Mouse (Mus musculus): ENCODE data around the gene Carns1. TPM values are rescaled to one million over a fixed set of nuclear protein-coding genes. Genes with fewer than 3 reads are reported as not detected.

The Carns1 gene
- 3.2 and 3.3 TPM in 2 replicates for polyA plus RNA-seq (2016; fragmentation: Nextera tagmentation; extraction: Ambion mirVana)

DNA sequence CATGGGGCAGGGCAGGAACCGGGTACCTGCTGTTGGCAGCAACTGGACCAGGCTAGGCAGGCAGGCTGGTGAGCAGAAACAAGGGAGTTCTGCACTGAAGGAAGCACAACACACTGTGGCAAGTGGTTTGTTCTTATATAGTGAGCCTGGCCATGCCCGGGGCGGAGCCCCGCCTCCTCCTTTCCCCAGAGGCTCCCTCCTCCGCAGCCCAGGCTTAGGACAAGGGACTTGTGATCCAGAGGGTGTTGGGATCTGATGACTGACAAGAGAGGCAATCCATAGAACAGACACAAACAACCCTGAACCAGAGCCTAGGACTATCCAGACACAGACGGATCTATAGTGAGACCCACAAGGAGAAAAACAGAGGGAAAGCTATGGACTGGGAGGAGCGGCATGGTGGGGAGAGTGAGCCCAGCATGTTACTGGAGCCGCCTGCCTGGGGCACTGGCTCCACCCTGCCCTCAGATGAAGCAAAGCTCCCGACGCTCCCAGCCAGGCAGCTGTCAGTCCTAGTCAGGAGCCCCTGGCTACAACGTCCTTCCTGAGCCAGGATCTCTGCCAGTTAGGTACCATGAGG, at the start of gene Carns1:
Gene Carns1, minus strand, starts transcription at position 112 of the 580 bp plus-strand sequence.
- DNase-seq (ENCODE audit: low spot score), result no peak
- Histone ChIP-seq H3K9me3 (replicated peaks) (no peaks in the 10 kb centered on the region), H3K4me3 (peak within 1 kb of the TSS; percentile 35), H3K27ac (peak within 1 kb of the TSS; percentile 37; the same call in 1 of the 2 replicates), H3K36me3 (no peaks in the 10 kb centered on the region), H3K27me3 (ENCODE audit: low read depth, poor library complexity, severe bottlenecking) (peaks cover 15% of the 10 kb centered on the region), H3K4me1 (peaks cover 29% of the 10 kb centered on the region)
- 4% methylated on average over 11 of the region's 11 CpGs for WGBS

DNA sequence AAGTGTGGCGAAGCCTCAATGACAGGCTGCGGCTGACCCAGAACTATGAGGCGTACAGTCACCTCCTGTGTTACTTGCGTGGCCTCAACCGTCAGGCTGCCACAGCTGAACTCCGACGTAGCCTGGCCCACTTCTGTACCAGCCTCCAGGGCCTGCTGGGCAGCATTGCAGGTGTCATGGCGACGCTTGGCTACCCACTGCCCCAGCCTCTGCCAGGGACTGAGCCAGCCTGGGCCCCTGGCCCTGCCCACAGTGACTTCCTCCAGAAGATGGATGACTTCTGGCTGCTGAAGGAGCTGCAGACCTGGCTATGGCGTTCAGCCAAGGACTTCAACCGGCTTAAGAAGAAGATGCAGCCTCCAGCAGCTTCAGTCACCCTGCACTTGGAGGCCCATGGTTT, 46.9 kb upstream of the Carns1 start:
- Histone ChIP-seq H3K4me1 (peaks cover 53% of the 10 kb centered on the region), H3K9me3 (replicated peaks) (no peaks in the 10 kb centered on the region), H3K27ac (no peak overlapping the region), H3K4me3 (no peak overlapping the region), H3K36me3 (peaks cover 29% of the 10 kb centered on the region), H3K27me3 (ENCODE audit: low read depth, poor library complexity, severe bottlenecking) (peaks cover 25% of the 10 kb centered on the region)
- 78% methylated on average over 11 of the region's 11 CpGs for WGBS
- no peak for DNase-seq (ENCODE audit: low spot score)

DNA sequence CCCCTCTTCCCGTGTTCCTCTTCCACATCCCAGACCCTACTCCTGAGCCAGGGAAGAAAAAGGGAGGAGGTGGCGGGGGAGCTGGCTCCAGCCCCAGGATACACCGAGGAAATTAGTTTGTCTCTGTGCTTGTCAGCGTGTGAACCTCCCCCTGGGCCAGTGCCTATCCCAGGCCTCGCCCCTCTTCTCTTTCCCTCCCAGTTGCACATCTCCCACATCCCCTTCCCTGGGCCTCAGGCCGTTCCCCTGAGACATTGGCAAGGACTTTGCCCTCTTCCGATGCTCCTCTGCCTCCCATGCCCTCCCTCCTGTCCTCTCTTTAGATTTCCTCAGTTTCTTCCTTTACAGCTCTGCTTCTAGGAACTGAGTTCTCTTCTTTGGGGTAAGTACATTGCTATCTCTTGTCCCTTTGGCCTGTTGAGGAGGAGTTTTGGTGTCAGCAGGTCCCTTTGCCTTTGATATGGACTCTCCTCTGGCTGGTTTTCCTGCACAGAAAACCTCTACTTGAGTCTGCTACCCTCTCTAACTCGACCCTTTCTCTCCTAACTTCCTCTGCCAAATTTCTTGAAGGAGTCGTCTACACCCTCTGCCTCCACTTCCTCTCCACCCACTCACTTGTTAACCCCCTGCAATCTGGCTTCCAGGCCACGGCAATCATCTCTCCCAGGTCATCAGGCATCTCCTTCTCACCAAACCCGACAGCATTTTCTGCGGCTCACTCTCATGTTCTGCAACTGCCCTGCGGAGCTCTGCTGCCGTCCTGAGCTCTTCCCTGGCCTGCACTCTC, 45.9 kb upstream of the Carns1 start:
- H3K27ac ChIP-seq, result peak overlapping the region; percentile 39; the same call in 1 of the 2 replicates

DNA sequence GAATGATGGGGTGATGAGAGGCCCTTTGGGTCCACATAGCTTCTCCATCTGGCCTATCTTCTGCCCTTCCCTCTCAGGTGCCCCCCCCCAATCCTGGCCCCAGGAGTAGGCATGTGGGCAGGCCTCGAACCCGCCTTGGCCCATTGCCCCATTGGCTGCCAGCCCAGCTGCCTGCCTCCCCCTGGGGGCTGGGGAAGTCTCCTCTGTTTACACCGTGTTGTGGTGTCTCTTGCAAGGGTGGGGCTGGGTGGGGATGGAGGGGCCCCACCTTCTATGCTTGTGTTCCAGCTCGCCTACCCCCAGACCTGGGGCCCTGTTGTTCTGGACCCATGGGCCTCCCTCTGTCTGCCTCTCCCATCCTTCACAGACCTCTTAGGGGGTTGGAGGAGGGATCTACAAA, 45.1 kb upstream of the Carns1 start:
- 63% methylated on average over 4 of the region's 4 CpGs for WGBS

More for the DNA sequence above, 45.9 kb upstream of the Carns1 start:
- WGBS, result 32% methylated on average over 14 of the region's 14 CpGs
- Histone ChIP-seq H3K9me3 (replicated peaks) (no peaks in the 10 kb centered on the region), H3K4me3 (no peak overlapping the region), H3K27me3 (ENCODE audit: low read depth, poor library complexity, severe bottlenecking) (peaks cover 29% of the 10 kb centered on the region), H3K4me1 (peaks cover 63% of the 10 kb centered on the region), H3K36me3 (peaks cover 29% of the 10 kb centered on the region)
- DNase-seq (ENCODE audit: low spot score), result no peak

DNA sequence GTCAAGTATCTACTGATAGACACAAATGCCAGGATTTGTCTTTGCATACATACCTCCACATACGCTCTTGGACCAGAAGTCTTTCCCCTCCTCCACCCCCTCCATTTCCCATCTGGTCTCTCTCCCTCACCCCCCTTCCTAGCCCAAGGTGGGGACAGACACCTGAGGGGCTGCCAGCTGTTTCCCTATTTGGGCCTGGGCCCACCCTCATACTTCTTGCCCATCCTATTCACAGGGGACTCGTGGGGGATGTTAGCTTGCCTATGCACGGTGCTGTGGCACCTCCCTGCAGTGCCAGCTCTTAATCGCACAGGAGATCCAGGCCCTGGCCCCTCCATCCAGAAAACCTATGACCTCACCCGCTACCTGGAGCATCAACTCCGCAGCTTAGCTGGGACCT, 44.7 kb upstream of the Carns1 start:
- peaks cover 29% of the 10 kb centered on the region for H3K36me3 ChIP-seq
- no peak overlapping the region for H3K4me3 ChIP-seq
- no peak for DNase-seq (ENCODE audit: low spot score)
- 0 out of 2 replicates have a peak overlapping the region, but pooled peaks have one; percentile 10 for H3K27ac ChIP-seq
- 88% methylated on average over 6 of the region's 6 CpGs for WGBS
- no peaks in the 10 kb centered on the region for H3K9me3 ChIP-seq (replicated peaks)
- H3K4me1 ChIP-seq, result peaks cover 75% of the 10 kb centered on the region
- H3K27me3 ChIP-seq (ENCODE audit: low read depth, poor library complexity, severe bottlenecking), result peaks cover 39% of the 10 kb centered on the region

More for the DNA sequence above, 45.1 kb upstream of the Carns1 start:
- Histone ChIP-seq H3K27ac (peak overlapping the region; percentile 39; the same call in 1 of the 2 replicates), H3K4me3 (no peak overlapping the region), H3K4me1 (peaks cover 70% of the 10 kb centered on the region), H3K9me3 (replicated peaks) (no peaks in the 10 kb centered on the region), H3K27me3 (ENCODE audit: low read depth, poor library complexity, severe bottlenecking) (peaks cover 35% of the 10 kb centered on the region), H3K36me3 (peaks cover 29% of the 10 kb centered on the region)
- no peak for DNase-seq (ENCODE audit: low spot score)

DNA sequence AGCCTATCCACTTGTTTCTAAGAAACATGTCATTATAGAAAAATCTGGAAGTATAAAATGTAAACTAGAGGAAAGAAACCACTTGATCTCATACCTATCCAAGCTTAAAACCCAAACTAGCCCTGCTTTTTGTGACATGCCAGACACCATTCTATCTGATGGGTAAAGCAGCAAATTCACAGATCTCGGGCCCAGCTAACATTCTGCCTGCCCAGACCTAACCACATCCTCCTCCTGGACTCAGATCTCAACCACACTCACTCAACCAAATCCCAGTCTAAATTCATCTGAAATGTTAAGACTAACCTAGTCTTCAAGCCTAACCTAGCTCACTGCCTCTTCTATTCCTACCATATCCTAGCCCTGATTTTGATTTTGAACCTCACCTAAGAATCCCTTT, 43.5 kb upstream of the Carns1 start:
- Histone ChIP-seq H3K27me3 (ENCODE audit: low read depth, poor library complexity, severe bottlenecking) (peaks cover 42% of the 10 kb centered on the region), H3K4me3 (no peak overlapping the region), H3K4me1 (peaks cover 87% of the 10 kb centered on the region), H3K27ac (no peak overlapping the region), H3K9me3 (replicated peaks) (no peaks in the 10 kb centered on the region), H3K36me3 (peaks cover 29% of the 10 kb centered on the region)
- no peak for DNase-seq (ENCODE audit: low spot score)
- 75% methylated on average over 1 of the region's 1 CpGs for WGBS

DNA sequence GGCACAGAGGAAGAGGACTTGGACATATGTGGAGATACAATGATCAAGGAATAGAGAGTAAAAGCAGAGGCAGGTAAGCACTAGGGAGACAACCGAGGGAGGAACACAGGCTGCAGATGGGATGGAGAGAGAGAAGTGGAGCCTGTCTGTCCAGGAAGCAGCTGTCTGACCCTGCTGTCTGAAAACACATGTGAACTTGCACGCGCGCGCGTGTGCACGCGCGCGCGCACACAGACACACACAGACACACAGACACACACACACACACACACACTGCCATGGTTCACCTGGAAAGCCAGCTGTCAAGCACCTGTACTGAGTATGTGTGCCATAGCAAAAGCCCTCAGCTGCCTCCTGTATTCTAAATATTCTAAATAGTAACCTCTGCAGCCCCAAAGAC, 43.0 kb upstream of the Carns1 start:
- Histone ChIP-seq H3K4me3 (no peak overlapping the region), H3K4me1 (peaks cover 92% of the 10 kb centered on the region), H3K36me3 (peaks cover 29% of the 10 kb centered on the region), H3K27ac (peak overlapping the region; percentile 97; the same call in 1 of the 2 replicates), H3K27me3 (ENCODE audit: low read depth, poor library complexity, severe bottlenecking) (peaks cover 47% of the 10 kb centered on the region), H3K9me3 (replicated peaks) (no peaks in the 10 kb centered on the region)
- WGBS, result 84% methylated on average over 11 of the region's 11 CpGs
- no peak for DNase-seq (ENCODE audit: low spot score)

DNA sequence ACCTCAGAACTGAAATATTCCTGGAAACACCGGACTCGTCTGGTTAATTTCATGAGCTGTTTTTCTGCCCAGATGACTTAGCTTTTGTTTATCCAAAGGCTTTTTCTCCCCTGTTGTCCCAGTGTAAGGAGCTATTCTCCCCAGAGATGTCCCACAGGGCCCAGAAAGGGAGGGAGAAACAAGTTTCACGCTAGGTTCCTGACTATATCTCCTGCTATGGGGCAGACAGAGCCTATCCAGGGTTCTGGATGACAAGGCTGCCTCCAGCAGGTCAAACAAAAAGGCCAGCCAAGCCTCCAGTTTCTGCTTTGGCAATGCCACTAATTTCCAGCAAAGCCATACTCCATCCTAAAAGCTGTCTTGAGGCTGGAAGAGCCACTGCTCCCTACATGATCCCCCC, 42.6 kb upstream of the Carns1 start:
- no peak overlapping the region for H3K4me3 ChIP-seq
- peaks cover 51% of the 10 kb centered on the region for H3K27me3 ChIP-seq (ENCODE audit: low read depth, poor library complexity, severe bottlenecking)
- WGBS, result 54% methylated on average over 3 of the region's 3 CpGs
- no peak for DNase-seq (ENCODE audit: low spot score)
- H3K9me3 ChIP-seq (replicated peaks), result no peaks in the 10 kb centered on the region
- peaks cover 95% of the 10 kb centered on the region for H3K4me1 ChIP-seq
- peak overlapping the region; percentile 97; the same call in 1 of the 2 replicates for H3K27ac ChIP-seq
- H3K36me3 ChIP-seq, result peaks cover 26% of the 10 kb centered on the region

DNA sequence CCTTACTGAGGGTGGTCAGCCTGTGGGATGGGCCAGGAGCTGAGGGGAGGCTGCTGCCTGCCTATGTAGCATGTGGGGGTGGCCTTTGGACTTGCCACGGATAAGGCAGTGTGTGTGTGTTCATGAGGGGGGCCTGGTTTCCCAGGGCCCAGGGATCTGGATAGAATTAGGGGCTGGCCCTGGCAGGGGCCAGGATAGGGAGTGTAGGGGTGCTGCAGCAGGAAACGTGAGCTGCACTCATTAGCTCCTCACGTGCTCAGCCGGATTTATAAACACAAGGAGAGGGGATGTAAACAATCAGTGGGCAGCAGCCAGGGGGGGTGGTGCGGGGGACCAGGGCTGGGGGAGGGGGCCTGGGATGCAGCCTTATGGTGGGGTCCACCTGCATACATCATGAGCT, 41.9 kb upstream of the Carns1 start:
- Histone ChIP-seq H3K36me3 (peaks cover 19% of the 10 kb centered on the region), H3K4me1 (peaks cover 95% of the 10 kb centered on the region), H3K9me3 (replicated peaks) (no peaks in the 10 kb centered on the region), H3K4me3 (peak overlapping the region; percentile 83), H3K27ac (peak overlapping the region; percentile 97), H3K27me3 (ENCODE audit: low read depth, poor library complexity, severe bottlenecking) (peaks cover 51% of the 10 kb centered on the region)
- peak; percentile 58 for DNase-seq (ENCODE audit: low spot score)
- WGBS, result 2% methylated on average over 5 of the region's 5 CpGs

DNA sequence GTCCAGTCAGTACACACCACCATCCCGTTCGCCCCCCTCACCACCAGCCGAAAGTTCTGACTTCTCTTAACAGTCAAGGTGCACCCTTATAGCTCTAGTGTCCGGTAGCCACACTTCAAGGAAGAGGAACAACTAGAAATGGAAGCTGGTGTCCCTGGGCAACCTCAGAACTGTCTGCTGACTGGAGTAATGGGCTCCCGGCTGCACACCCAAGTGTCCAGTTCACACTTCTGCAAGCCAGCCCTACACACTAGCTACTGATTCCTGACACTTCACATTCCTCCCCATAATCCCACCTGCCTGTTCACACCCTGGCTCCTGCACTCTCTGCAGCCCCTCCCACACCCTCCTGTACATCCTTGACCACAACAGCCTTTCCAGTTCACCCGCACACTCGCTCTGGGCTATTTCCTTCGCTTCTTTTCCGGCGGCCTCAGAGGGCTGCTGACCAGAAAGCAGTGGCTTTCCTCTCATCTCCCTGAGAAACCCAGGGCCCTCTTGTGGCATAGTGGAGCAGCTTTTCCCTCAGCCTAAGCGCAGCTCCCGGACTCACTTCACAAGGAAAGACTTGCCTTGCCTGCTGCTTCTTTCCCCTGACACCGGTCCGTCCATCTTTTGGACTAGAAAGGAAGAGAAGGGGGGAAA, 40.9 kb upstream of the Carns1 start:
- peak overlapping the region; percentile 97 for H3K27ac ChIP-seq
- H3K4me3 ChIP-seq, result peak overlapping the region; percentile 83
- H3K27me3 ChIP-seq (ENCODE audit: low read depth, poor library complexity, severe bottlenecking), result peaks cover 51% of the 10 kb centered on the region
- DNase-seq (ENCODE audit: low spot score), result peak; percentile 61
- H3K4me1 ChIP-seq, result peaks cover 95% of the 10 kb centered on the region
- H3K9me3 ChIP-seq (replicated peaks), result no peaks in the 10 kb centered on the region
- 16% methylated on average over 14 of the region's 14 CpGs for WGBS
- H3K36me3 ChIP-seq, result peaks cover 9% of the 10 kb centered on the region; the same call in 1 of the 2 replicates

DNA sequence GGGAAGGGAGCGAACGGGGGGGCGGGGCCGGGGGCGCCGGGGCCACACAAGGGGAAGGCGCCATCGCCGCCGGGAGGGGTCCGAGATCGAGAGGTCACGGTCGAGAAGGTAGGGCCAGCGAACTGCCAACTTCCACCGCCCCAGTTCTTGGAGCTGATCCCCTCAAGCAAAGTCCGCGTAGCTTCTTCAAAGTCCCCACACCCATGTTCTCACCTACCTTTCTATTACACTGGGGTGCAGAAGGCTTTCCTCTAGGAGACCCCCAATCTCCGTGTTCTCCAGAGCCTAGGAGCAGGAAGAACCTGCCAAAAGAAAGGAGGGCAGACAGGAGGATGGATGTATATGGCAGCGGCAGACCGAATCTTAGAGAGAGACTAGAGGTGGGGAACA, 40.2 kb upstream of the Carns1 start:
- H3K27ac ChIP-seq, result peak overlapping the region; percentile 97
- 0 out of 2 replicates have a peak, but pooled peaks cover 3% of the 10 kb centered on the region for H3K36me3 ChIP-seq
- DNase-seq (ENCODE audit: low spot score), result peak; percentile 60
- 2% methylated on average over 20 of the region's 21 CpGs for WGBS
- H3K27me3 ChIP-seq (ENCODE audit: low read depth, poor library complexity, severe bottlenecking), result peaks cover 45% of the 10 kb centered on the region
- no peaks in the 10 kb centered on the region for H3K9me3 ChIP-seq (replicated peaks)
- peaks cover 88% of the 10 kb centered on the region for H3K4me1 ChIP-seq
- H3K4me3 ChIP-seq, result peak overlapping the region; percentile 83

DNA sequence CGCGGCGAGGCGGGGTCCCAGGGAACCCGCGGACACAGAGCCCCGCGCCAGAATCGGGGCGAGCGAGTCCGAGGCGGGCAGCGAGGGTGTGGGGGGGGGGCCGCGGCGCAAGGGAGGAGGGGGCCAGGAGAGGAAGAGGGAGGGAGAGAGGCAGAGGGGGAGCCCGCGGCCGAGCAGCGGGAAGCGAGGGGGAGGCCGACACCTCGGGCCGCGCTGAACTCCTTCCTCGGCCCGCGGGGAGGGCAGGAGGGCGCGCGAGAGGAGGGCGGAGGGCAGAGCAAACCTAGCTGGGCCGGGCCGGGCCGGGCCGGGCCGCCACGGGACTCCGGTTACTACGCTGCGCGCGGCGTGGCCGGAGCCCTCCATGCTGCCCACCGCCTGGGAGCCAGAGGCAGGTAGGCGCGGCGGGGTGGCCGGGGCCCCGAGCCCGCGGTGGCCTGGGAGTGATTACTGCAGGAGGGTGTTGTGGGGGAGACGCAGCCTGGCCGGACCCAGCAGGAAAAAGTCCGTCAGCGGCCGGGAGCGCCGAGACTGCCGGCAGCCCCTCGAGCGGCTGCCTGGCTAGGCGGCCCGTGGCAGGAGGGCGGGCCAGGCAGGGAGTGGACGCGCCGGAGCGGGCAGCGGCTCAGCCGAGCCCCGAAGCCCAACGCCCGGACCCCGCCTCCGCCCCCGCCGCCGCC, 39.6 kb upstream of the Carns1 start:
- H3K27me3 ChIP-seq (ENCODE audit: low read depth, poor library complexity, severe bottlenecking), result peaks cover 44% of the 10 kb centered on the region
- H3K9me3 ChIP-seq (replicated peaks), result no peaks in the 10 kb centered on the region
- peaks cover 83% of the 10 kb centered on the region for H3K4me1 ChIP-seq
- H3K4me3 ChIP-seq, result peak overlapping the region; percentile 83
- DNase-seq (ENCODE audit: low spot score), result peak; percentile 73
- no peaks in the 10 kb centered on the region for H3K36me3 ChIP-seq
- whole genome bisulfite sequencing, result 1% methylated on average over 74 of the region's 81 CpGs
- peak overlapping the region; percentile 97 for H3K27ac ChIP-seq
